Mouse (Mus musculus) right cerebral cortex, postnatal 25 days (tissue): ENCODE measurements around the gene Creb5.

ENCODE experiments used
- DNase-seq: peaks from one replicate; pipeline ENCODE4 v3.0.0; 2022

Gene Creb5

DNA sequence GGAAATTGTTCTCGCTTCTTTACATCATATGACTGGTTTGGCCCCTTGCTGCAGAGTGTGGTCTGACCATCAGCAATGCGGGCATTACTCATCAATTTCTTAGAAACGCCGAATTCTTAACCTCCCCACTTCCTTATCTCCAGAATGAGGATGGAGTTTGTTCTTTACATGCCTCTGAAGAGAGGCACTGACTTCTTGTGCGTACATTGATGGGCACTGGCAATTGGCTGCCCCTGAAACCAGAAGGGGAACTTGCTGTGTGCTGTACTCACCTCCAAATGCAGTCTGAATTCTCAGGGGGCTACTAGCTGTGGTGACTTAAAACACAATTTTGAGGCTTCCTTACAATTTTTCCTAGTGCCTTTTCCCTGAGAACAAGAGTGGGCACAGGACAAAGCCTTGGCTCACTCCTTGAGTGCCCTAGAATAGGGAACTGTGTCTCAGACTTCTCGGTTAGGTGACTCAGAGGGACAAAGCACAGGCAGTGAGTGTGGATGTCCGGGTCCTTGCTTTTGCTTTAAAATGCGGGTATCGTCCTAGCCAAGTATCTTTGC lies 161.3 kb downstream of the Creb5 start:
- no peak for DNase-seq

DNA sequence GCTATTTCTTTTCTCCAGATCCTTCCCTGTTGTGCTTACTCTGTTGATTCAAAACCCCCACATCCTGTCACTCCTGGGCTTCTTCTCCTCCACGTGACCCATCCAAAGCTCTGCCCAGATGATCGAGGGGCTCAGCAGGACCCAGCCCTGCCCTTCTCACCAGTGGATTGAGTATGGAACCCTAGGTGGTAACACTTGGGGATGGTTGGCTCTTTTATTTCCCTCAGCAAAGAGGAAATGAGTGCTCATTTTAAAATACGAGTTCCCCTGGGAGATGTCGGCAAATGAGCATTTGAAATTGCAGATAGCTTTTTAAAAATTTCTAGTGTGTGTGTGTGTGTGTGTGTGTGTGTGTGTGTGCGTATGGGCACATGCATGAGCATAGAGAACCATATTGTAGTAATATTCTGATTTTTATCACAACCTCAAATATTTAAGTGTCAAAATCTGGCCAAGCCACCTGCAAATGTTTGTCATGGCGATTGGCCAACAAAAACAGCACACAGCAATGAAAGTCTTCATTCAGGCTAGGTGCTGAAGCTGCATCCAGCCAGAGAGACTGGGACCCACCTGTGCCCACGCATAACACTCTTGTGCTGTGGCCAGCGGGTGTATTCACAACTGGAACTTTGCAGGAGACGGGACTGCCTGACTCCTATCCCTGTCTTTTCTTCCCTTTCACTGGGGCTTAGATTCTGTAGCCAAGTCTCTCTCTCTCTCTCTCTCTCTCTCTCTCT lies 162.5 kb downstream of the Creb5 start:
- no peak for DNase-seq

DNA sequence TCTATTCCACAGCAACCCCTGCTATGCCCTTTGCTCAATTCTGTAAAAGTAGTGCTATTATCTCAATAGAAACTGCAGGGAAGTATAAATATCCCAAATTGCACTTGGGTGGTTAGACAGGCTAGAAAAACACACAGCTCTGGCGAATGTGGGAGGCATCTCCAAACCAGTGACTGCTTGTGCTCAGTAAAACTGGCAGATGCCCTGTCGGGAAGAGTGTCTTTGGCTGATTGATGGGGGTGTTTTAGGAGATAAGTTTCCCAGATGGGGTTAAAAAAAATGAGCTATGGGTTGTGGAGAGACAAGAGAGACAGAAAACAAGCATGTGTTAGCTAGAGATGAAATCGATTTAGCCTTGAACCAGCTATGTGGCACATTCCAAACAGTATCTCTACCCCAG lies 163.4 kb downstream of the Creb5 start:
- no peak for DNase-seq

DNA sequence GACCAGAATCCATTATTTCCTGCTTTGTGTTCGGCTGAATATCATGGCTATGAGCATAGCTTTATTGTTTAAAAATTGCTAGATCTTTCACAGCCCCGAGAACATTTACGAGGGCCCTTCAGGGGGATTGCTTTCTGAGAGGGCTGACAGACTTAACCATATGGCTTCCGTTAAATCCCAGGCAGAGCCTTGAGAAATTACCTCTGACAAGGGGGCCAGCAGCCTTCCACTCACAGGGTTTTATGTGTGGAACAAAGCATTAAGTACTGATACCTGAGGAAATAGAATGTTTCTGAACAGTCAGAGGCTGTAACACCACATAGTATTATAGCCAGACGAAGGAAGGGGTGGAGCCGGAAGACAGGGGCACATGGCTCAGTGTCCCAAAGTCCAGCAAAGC lies 165.2 kb downstream of the Creb5 start:
- DNase-seq: no peak

DNA sequence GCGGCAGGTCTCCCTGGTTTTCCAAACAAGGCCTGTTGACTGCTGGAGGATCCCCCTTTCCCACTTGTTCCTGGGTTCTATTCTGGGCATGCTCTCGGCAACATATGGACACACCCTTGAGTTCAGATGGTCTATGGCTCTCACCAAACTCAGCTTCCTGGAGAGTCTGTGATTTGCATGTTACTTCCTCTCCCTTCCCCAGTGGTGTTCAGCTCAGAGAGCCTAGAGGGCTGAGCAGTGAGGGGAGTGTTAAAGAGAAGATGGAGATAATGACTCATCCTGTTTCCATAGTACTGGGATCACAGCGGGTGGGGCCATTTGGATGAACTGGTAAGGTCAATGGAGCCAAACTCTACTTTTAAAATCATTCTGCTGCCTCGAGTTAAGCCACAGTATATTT lies 168.4 kb downstream of the Creb5 start:
- DNase-seq: no peak

DNA sequence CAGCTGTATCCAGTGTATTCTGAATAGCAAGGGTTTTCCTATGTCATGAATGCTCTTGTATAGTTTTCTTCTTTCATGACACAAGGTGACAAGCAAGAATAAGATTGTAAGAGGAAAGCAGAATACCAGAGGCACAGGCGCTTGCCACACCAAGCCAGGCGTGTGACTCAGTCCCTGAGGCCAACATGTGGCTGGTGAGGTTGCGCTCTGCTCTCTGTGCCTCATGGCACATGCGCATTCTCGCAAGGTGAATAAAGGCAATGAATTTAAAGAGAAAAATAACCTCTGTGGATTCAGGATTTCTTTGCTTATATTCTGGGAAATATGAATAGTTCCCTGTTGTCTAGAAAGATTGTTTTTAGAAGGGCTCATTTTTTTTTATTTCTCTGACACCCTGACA lies 169.0 kb downstream of the Creb5 start:
- no peak for DNase-seq

DNA sequence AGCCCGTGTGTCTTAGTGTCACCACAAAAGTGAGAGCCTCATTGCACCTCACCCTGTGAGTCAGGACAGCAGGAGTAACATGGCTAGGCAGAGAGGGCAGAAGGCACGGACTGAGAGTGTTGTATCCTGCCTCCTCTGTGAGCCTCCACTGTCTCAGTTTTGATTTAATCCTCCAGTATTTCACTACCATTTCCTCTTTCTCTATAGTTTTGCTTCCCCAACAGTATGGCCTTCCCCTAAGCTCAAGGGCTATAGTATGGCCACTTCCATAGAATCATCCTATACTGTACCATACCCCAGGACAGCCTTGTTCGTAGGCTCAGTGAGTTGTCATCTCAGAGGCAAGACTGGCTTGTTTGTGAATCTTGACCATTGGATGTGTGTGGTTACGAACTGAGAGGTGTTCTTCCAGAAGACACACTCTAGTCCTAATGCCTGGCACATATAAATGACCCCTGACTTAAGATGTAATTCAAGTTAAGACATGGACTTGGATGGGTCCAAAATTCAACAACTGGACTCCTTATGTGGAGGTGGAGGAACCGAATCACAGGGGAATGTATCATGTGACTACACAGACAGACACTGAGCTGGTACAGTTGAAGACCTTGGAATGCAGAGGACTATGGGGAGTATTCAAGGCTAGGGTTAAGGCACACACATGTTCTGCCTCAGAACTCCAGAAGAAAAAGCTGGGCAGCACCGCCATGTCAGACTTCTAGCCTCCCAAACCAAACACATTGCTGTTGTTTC lies 173.1 kb downstream of the Creb5 start:
- no peak for DNase-seq

DNA sequence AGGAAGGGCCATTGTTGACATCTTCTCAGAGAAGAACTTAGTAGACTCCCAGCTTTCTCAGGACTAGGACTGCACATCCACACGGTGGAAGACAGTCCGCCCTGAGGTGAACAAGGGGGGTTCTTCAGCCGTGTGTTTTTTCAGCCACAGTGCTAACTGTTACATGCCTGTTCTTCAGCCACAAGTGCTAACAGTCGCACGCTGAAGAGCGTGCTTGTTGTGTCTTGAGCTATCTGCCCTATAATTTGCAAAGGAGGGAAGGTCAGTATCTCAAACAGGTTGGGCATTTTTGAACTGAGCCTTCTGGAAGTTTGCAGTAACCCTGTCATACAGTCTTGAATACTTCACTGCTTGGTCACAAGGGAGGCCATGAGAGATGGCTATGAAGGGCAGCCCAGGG lies 174.0 kb downstream of the Creb5 start:
- DNase-seq: no peak

DNA sequence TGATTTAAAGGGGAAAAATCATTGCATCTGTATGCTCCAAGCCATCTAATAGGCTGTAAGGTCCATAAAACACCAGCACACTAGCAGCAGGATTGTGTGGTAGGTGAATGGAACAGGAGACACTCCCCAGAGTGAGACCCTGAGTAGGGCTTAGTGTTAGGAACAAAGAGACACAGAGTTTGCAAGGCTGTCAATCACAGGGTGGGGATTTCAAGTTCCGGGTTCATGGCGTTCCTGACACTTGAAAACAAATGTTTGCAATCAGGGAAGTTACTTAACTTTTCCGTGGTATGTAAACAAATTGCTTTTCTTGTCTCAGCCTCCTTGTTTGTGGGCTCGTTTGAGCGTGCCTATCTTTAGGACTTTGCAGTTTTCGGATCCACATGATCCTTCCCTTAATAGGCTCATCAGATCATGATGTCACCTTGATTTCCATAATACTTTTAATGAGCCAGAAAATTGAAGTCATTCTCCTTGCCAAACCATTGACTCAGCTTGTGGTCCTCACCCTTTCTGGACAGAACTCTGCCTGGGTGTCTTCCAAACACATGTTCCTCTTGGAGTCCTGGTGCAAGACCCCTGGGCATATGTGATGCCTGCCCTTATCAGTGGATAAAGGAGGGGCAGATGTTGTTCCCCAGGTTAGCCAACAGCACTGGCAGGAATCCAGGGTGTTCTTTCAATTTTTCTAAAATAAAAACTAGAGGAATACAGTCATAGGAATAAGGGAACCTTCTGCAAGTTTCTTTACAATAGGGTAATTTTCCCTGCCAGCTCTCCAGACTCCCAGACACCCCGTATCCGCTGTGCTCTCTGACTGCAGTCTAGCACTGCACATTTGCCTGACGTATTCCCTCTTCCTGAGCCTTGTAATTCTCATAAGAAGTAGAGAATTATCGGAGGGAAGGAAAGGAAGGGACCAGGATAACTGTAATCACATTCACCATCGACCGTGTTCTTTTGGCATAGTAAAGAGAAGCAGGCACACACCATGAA lies 175.0 kb downstream of the Creb5 start:
- no peak for DNase-seq

DNA sequence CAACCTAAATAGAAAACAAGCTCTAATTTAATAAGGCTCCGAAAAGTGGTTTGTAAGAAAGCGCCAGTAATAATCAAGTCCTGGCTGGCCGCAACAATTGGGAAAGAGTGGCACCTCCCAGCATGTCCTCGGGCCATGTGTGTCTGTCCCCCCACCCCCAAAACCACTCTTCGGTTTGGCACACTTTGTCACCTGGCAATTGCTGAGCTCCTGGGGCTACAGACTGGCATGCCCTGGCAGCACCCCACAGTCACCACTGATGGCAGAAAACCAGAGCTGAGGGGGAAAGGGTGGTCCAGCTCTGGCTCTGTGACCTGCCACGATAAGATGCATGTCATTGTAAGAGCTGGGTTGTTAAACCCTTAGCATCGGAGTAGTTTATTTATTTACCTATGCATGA lies 175.7 kb downstream of the Creb5 start:
- DNase-seq: no peak

DNA sequence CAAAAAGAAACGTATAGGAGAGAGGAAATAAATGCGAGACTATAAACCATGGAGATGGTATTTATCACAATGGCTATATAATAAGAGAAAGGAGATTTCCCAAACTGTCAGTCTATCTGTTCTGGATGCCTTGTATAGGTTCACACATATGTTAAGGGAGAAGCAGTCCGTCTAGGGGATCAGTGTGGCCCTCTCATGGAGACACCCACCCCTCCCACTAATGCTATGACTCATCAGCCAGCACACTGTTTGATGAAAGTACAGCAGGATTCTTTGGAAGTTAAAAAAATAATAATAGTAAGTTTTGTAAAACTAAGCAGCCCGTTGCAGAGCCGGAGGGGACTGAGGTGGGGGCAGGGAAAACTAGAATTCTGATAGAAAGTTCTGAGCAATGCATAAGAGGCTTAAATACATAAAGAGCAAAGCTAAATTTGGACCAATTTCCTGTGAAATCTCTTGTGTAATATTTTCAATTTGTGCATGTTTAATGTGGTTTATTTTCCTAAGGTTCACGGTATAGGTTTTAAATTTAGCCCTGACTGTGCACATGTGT lies 176.3 kb downstream of the Creb5 start:
- no peak for DNase-seq

DNA sequence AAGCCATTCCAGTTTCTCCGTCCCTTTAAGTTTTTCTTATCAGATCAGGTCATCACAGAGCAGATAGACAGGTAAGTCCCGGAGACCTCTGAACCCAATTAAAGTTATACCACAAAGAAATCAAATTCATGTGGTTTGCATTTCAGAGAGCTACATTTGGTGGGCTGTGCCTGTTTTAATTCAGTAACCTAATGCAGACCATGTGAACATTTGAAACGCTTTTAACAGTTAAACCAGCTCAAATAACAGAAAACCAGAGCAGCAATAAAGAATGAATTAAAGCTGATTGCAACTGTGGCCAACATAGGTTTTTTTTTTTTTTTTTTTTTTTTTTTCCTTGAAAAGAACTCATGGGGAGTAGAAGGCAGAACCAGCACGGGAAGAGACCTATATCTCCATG lies 182.1 kb downstream of the Creb5 start:
- no peak for DNase-seq

DNA sequence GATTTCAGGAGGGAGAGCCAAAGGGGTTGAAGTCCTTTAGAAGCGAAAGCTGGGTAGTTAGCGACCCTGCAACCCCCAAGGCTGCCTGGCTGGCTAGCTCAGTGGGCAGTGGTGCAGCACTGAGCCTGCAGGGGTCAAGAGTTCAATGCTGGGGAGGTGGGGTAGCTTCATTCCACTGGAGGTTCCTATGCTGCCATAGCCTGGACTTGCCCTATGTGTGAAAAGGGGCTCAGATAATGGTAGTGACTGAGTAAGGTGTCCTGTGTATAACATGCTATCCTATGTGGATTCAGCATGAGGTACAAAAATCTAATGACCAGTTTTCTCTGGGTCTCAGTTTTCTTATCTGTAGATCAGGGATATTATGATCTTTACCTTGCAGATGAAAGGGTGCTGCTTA lies 182.6 kb downstream of the Creb5 start:
- DNase-seq: no peak

DNA sequence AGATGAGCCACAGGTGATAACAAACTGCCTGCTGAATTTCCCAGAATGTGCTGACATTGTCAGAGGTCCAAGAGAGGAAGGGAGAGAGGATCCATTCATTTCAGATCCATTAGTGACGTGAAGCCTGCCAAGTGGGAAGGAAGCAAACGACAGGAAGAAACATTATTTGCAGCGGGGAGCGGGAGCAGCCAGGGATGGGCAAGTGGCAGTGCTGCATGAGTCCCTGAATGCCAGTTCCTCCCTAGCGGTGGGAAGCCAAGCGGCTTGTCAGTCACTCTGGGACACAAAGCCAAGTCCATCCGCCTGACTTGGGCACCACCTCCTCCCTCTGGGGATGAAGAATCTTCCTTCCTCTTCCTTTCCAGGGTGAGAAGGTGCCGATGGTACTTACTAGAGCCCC lies 183.5 kb downstream of the Creb5 start:
- no peak for DNase-seq

DNA sequence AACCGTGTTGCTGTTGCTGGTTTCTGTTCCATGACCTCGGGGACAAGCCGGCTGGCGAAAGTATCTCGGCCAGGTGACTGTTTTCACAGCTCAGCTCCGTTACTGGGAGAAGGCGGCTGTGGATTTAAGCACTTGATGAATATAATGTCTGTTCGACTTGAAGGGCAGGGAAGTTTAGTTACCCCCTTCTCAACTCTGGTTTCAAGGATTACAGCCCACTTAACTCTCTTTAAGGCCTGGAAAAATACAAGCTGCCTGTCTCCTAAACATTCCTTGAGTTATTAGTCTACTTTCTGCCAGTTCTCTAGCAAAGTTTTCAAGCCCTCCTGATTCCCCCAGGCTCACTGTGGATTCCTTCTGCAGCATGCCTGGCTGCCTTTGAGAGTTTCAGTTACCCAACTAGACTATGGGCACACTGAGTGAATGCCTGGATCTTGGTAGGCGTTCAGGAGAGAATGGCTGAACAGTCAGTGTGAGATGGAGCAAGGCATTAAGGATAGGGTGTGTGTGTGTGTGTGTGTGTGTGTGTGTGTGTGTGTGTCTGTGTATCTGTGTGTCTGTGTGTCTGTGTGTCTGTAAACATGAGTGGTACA lies 184.0 kb downstream of the Creb5 start:
- DNase-seq: no peak

DNA sequence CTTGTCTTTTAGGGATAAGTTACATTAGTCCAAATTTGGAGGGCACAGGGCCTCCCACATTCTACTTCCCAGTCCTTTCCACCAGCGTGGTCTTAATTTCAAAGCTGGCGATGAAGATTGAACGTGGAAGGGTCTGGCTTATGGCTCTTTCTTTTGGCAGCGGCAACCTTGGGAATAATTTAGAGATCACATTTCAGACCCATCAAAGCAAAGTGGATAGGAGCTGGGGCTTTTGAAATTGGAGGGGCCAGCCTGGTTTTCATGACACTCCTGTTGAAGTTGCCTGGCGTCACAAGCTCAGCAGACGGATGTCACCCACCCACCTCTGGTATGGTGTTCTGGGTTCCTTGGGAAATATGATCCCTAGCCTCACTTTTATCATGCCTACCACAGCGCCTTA lies 185.7 kb downstream of the Creb5 start:
- DNase-seq: no peak

DNA sequence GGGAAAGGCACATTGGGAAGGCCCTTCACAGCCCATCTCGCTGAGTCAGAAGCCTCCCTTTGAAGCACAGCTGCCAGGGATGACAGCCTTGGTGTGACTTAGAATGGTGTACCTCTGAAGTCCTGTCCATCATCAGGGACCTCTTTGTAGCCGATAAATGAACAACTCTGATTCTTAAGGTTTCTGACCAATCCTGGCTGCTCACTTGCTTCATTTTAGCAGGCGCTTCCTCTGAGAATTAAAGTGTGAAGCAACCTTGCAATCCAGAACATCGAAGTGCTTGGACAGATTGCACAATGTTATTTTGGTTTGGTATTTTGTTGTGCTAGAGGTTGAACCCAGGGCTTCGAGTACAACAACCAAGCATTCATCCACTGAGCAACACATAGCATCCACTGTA lies 190.4 kb downstream of the Creb5 start:
- no peak for DNase-seq

DNA sequence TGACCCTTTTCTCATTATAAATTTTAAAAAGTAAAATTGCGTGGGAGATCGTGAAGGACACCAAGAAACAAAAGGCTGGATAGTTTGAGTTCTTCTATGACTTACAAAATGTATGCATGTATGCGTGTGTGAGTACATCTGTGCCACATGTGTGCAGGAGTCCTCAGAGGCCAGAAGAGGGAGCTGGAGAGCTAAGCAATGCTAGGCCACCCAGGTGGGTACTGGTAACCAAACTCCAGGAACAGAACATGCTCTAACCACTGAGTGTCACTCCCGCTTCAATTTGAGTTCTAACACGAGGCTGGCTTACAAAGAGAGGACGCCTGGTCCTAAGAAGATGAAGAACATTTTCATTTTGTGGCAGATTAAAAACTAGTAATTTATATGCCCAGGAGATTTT lies 203.8 kb downstream of the Creb5 start:
- DNase-seq: no peak

DNA sequence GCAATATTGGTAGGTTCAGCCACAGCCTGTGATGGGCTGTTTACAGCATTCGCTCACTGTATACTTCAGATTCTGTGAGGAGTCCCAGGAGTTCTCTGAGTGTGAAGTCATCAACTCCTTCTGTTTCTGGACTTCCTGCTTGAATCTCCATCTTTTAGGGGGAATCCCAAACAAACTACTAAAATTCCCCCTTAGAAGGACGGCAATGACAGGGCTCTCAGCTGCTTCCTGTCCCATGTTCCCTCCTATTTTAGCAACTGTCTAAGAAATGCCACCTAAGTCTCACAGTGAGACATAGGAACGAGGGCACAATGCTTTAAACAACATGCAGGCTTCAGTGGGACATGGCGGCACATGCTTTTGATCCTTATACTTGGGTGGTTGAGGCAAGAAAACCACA lies 204.3 kb downstream of the Creb5 start:
- no peak for DNase-seq

DNA sequence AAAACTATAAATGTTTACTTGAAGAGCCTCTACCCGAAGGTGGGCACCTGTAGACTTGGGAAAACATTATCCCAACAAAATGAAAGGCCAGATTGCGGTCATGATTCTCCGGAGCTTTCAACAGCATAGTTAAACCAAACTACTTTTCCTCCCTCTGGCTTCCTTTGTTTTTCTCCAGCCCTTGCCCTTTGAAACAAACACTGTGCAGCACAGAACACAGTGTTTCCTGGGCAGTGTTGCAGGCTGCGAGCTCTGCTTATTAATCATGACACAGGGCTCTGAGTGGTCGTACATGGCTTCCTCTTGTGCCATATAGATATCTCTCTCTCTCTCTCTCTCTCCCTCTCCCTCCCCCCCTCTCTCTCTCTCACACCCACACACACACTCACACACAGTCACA lies 206.8 kb downstream of the Creb5 start:
- DNase-seq: no peak

DNA sequence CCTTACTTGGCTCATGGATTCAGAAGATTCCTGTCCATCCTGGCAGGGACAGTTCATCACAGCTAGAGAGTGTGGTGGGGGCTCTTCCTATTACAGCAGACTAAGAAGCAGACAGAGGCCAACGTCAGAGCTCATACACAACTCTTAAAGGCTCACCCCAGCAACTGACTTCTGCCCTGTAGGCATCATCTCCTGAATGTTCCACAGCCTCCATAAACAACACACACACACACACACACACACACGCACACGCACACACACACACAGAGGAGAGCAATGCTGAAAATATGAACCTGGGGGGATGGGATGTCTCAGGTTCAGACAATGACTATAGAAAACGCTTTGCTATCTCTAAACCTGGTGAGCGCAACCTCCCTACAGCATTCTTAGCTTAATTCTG lies 208.6 kb downstream of the Creb5 start:
- no peak for DNase-seq

DNA sequence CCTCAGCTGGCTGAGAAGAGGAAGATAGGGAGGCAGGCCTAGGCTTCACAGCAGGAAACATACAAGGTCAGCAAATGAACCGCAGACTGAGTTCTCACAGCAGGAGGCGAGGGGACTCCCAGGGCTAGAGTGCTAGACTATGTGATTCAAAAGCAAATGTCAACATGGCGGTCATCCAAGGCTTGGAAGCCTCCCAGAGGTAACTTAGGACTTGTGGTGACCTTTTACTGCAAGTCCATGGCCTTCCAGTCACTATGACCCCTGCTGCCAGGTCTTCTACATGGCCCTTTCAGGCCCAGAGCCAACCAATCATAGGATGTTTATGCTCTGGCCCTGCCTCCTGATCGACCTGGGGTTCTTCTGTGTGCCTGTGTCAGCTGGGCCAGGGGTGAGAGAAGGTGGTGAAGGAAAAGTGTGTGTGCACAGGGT lies 209.3 kb downstream of the Creb5 start:
- DNase-seq: no peak
